In genomic region chr4:141031733-141032132, GRCm38 (mm10) we compare ENCODE assay signal across 1 mouse cellular context.
A peak's percentile ranks its signal among the peaks of the same experiment; 100 is the strongest.
TF ChIP-seq lines count a peak whose summit lies in the region.

No protein-coding gene starts in this region.

TF ChIP-seq in CH12.LX, 34 proteins besides CTCF, POLR2A, EP300 and RAD21:
- TF ChIP-seq MAZ (IDR thresholded peaks at IDR 0.05; ENCODE audit: low read depth, low read length) (peak; percentile 59; the same call in 1 of the 2 replicates), MEF2A (IDR thresholded peaks at IDR 0.05; ENCODE audit: borderline replicate concordance, low read depth, low read length) (peak; percentile 29; the same call in 1 of the 2 replicates), NELFE (IDR thresholded peaks at IDR 0.05; ENCODE audit: low read depth, low read length) (peak; percentile 51; the same call in 1 of the 2 replicates), USF2 (conservative IDR thresholded peaks at IDR 0.05; ENCODE audit: low read depth, low read length) (no peak), TCF12 (IDR thresholded peaks at IDR 0.05; ENCODE audit: low read depth, low read length) (peak; percentile 37; the same call in 1 of the 2 replicates), UBTF (IDR thresholded peaks at IDR 0.05; ENCODE audit: low read depth, low read length) (no peak), IRF4 (IDR thresholded peaks at IDR 0.05; ENCODE audit: low read depth, low read length) (0 out of 2 replicates have a peak, but pooled peaks have one; percentile 19), ZC3H11A (IDR thresholded peaks at IDR 0.05; ENCODE audit: low read depth, low read length) (peak; percentile 54), SMC3 (IDR thresholded peaks at IDR 0.05; ENCODE audit: low read depth, low read length) (peak; percentile 85)
